Mouse (Mus musculus): ENCODE results near the gene Epb41l1. TPM values are rescaled to one million over a fixed set of nuclear protein-coding genes. Genes with fewer than 3 reads are reported as not detected.

Epb41l1 gene
- 0.23 TPM for polyA plus RNA-seq (2017; shearing (Covaris generic))

DNA sequence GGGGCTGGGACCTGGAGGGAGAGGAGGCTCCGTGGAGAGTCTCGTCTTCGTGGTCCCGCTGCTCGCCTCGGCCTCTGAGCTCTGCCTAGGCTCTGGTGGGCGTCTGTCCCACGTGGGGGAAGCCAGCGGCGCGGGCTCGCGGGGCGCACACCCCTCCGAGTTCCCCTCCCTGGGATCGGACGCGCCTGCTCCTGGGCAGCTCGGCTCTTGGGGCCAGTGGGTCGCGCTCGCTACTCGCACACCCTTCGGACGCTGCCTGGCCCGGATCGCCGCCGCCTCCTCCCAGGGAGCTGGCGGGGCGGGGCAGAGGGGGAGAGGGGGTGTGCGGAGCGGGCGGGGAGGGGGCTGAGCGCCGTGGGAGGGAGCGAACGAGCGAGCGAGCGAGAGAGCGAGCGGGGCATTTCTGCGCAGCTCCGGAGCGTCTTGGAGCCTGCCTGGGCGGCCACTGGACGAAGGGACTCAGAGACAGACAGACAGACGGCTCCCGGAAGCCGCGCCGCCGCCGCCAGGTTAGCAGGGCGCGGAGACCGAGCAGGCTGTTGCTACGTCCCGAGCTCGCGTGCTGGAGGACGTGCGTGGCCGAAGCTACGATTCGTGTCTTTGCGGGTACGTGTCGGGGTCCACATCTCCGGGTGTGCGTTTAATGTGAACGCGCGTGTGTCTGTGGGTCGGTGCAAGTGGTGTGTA, at the start of gene Epb41l1:
TSS of gene Epb41l1 (plus strand) at position 216 of the 687 bp plus-strand sequence.

DNA sequence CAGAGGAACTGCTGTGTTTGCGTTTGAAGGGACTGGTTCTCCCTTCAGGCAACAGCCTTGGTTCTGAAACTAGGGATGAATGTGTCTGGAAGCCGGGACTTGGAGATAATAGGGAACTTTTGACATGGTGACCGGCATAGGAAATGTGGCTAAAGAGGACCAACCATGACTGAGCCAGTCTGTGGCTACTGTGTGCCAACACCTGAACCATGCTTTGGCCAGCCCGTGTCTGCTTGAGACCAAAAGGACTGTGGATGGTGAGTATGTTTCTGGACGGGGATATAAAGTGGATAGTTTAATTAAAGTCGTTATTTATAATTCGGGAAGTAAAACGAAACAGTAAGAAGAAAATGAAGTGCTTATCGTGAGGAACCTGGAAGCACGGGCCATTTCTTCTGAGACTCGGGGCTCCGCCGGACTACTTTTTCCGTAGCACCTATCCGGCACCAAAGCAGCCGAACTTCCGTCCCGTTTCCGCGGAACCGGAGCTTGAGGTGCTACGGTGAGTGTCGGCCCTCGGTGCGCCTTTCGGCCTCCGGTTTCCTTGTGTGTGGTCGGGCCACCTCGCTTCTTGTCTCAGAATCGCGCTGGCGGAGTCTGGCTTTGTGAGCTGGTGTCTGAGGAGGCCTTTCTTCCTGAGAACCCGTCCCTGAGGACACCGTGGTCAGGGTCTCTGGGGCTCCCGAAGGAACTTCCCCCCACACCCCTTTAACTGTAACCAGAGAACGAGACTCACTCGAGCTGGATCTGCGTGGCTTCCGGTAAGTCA, 126.6 kb downstream of the Epb41l1 start, which contains the start of gene Aar2:
TSS of gene Aar2 (plus strand) at position 462 of the 769 bp plus-strand sequence.

Other genes starting within 250 kb of the Epb41l1 start
- 1,028 TPM for gene Rbm39, start 240.7 kb upstream of the Epb41l1 start, polyA plus RNA-seq (2017; shearing (Covaris generic))
- 62.1 TPM for gene Phf20, start 224.4 kb upstream of the Epb41l1 start, polyA plus RNA-seq (2017; shearing (Covaris generic))
- gene Cnbd2, start 108.6 kb upstream of the Epb41l1 start, polyA plus RNA-seq (2017; shearing (Covaris generic)): 5.1 TPM
- 13.4 TPM for gene Scand1, start 108.2 kb upstream of the Epb41l1 start, polyA plus RNA-seq (2017; shearing (Covaris generic))
- 33.6 TPM for gene Aar2, start 126.7 kb downstream of the Epb41l1 start, polyA plus RNA-seq (2017; shearing (Covaris generic))
- gene Dlgap4, start 192.8 kb downstream of the Epb41l1 start, polyA plus RNA-seq (2017; shearing (Covaris generic)): 117 TPM